Mouse (Mus musculus) midbrain, embryonic 11.5 days (tissue): ENCODE data around the gene Pla2g2e. TPM values are rescaled to one million over a fixed set of nuclear protein-coding genes. Genes with fewer than 3 reads are reported as not detected.

Experiments used
- ATAC-seq: fragments of 200-750 bp; cut with Nextera tagmentation; 2 replicates; pipeline ENCODE4 v1.8.0; 2017; ENCODE audit warnings: moderate TSS enrichment, moderate library complexity; ENCODE audit not compliant: low FRiP score
- DNase-seq: peaks from one replicate; pipeline ENCODE4 v3.0.0; 2015; ENCODE audit warnings: low spot score; ENCODE audit errors: missing footprints
- H3K27ac ChIP-seq: fragments of 300-500 bp; sonication (generic); 2 replicates; pipeline ENCODE4 v1.5.1; 2014; ENCODE audit warnings: low read depth, low read length
- H3K27me3 ChIP-seq: fragments of 300-500 bp; sonication (generic); 2 replicates; pipeline ENCODE4 v1.6.1; 2014; ENCODE audit warnings: mild to moderate bottlenecking, low read length, moderate library complexity, mixed read lengths; ENCODE audit not compliant: control insufficient read depth, insufficient read depth
- H3K36me3 ChIP-seq: fragments of 300-500 bp; sonication (generic); 2 replicates; pipeline ENCODE4 v1.6.1; 2014; ENCODE audit warnings: mild to moderate bottlenecking, low read length, moderate library complexity, mixed read lengths; ENCODE audit not compliant: control insufficient read depth, insufficient read depth
- H3K4me1 ChIP-seq: fragments of 300-500 bp; sonication (generic); 2 replicates; pipeline ENCODE4 v1.6.1; 2014; ENCODE audit warnings: low read length; ENCODE audit not compliant: control insufficient read depth, insufficient read depth
- H3K4me2 ChIP-seq: fragments of 300-500 bp; sonication (generic); 2 replicates; pipeline ENCODE4 v1.6.1; 2014; ENCODE audit warnings: mild to moderate bottlenecking, moderate library complexity
- H3K4me3 ChIP-seq: fragments of 300-500 bp; sonication (generic); 2 replicates; pipeline ENCODE4 v1.5.1; 2014; ENCODE audit warnings: low read depth, low read length
- H3K9ac ChIP-seq: fragments of 300-500 bp; sonication (generic); 2 replicates; pipeline ENCODE4 v1.6.1; 2014; ENCODE audit warnings: low read length
- H3K9me3 ChIP-seq: fragments of 300-500 bp; sonication (generic); 2 replicates; pipeline ENCODE4 v1.6.1; 2016; ENCODE audit warnings: low read length; ENCODE audit not compliant: control insufficient read depth
- WGBS: fragments of 180-500 bp; shearing (Covaris S2); extraction: QIAGEN DNeasy Blood & Tissue Kit; methylation state at CpG from one replicate; pipeline ENCODE4 v1.1.7; 2014; 5-methylcytosine and 5-hydroxymethylcytosine counted together
- polyA plus RNA-seq: library from polyadenylated mRNA; unstranded; fragments of >200 nt; fragmentation: Nextera tagmentation; extraction: Ambion mirVana; gene quantifications from 2 replicates; pipeline ENCODE4 v1.2.1, GENCODE M21; 2014

The Pla2g2e gene
- polyA plus RNA-seq: not detected in 2 replicates

DNA sequence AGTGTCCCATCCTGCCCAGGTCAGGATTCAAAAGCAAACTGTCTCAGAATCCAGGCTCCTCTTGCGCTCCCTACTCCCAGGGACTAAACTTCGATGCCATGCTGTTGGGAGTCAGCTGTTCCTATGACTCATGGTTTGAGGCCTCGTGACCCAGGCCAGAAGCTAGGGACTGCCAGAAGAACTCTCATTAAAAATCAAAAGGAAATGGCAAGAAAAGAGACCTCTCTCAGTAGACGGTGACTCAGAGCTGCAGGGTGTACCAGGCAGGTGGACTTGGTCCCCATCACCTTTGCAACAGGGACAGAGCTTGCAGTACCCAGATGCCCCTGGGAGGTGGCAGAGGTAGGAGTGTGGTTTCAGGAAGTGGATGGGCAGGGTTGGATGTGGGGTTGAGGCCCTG lies at the start of gene Pla2g2e:
Gene Pla2g2e, plus strand, starts transcription at position 212 of the 400 bp plus-strand sequence.
- Histone ChIP-seq H3K27me3 (no peaks in the 10 kb centered on the region; the same call in 1 of the 2 replicates), H3K27ac (no peak within 1 kb of the TSS), H3K9ac (no peak within 1 kb of the TSS), H3K36me3 (no peaks in the 10 kb centered on the region), H3K9me3 (no peaks in the 10 kb centered on the region), H3K4me3 (no peak within 1 kb of the TSS), H3K4me2 (no peak within 1 kb of the TSS), H3K4me1 (peaks cover 3% of the 10 kb centered on the region; the same call in 1 of the 2 replicates)
- WGBS: 89% methylated on average over 4 of the region's 4 CpGs
- ATAC-seq (no peak), DNase-seq (no peak)

DNA sequence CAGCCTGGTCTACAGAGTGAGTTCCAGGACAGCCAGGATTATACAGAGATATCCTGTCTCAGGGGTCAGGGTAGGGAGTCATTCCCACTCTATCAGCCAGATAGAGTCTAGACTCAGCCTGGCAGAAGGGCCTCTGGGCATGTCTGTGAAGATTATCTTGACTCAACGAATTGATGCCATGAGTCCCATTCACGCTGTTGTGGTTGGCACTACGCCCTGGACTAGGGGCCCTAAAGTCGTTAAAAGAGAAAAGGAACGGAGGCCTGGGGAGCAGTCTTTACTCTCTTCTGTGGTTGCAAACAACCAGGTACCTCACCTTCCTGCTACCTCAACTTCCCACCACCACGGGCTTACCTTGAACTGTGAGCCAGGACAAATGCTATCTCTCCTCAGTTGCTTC lies 37.9 kb upstream of the Pla2g2e start:
- Histone ChIP-seq H3K4me3 (no peak overlapping the region), H3K9ac (no peak overlapping the region), H3K9me3 (peaks cover 5% of the 10 kb centered on the region; the same call in 1 of the 2 replicates), H3K4me1 (no peaks in the 10 kb centered on the region), H3K27ac (no peak overlapping the region), H3K27me3 (no peaks in the 10 kb centered on the region), H3K4me2 (no peak overlapping the region), H3K36me3 (no peaks in the 10 kb centered on the region)
- DNase-seq (no peak), ATAC-seq (no peak)
- WGBS: 90% methylated on average over 6 of the region's 6 CpGs

DNA sequence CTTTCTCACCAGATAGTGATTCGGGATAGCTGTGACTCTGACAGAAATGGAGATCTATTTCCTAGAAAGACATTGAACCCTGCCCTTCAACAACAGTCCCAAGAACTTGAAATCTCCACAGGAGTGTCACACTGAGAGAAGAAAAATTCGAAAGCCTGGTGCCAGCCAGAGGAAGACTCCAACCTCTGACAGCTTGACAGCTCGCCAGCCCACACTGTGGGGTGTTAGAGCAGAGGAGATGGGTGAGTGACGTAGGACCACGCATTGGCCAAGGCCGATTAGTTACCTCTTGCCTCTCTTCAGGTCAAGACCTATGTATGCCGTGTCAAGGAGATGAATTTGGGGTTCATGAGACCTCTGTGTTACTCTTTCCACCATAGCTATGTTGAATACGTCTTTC lies 37.0 kb upstream of the Pla2g2e start:
- Histone ChIP-seq H3K4me2 (no peak overlapping the region), H3K27me3 (no peaks in the 10 kb centered on the region), H3K9me3 (peaks cover 5% of the 10 kb centered on the region; the same call in 1 of the 2 replicates), H3K36me3 (no peaks in the 10 kb centered on the region), H3K9ac (no peak overlapping the region), H3K27ac (no peak overlapping the region), H3K4me1 (no peaks in the 10 kb centered on the region), H3K4me3 (no peak overlapping the region)
- no peak for ATAC-seq
- no peak for DNase-seq
- 81% methylated on average over 8 of the region's 8 CpGs for WGBS

DNA sequence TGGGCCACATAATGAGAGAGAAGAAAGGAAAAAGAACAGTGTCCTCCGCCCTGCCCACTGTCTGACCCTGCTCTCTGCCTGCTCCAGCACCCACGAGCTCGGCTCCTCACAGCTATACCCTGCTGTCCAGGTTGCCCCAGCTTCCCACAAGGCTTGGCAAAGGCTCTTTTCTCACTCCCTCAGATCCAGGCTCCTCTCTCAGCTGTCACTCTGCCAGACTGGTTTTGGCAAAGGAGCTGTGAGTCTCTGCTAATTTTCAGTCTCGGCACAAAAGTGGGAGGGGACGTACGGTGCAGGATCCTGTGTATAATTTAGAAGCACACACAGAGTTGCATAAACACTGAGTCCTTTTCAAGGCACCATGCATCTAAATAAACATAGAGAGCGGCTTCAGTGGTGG lies 36.4 kb upstream of the Pla2g2e start:
- H3K4me3 ChIP-seq: no peak overlapping the region
- no peaks in the 10 kb centered on the region for H3K4me1 ChIP-seq
- no peak overlapping the region for H3K9ac ChIP-seq
- H3K4me2 ChIP-seq: no peak overlapping the region
- no peaks in the 10 kb centered on the region for H3K27me3 ChIP-seq
- H3K36me3 ChIP-seq: no peaks in the 10 kb centered on the region
- ATAC-seq (no peak), DNase-seq (no peak)
- peaks cover 5% of the 10 kb centered on the region; the same call in 1 of the 2 replicates for H3K9me3 ChIP-seq
- no peak overlapping the region for H3K27ac ChIP-seq
- 93% methylated on average over 7 of the region's 7 CpGs for WGBS

DNA sequence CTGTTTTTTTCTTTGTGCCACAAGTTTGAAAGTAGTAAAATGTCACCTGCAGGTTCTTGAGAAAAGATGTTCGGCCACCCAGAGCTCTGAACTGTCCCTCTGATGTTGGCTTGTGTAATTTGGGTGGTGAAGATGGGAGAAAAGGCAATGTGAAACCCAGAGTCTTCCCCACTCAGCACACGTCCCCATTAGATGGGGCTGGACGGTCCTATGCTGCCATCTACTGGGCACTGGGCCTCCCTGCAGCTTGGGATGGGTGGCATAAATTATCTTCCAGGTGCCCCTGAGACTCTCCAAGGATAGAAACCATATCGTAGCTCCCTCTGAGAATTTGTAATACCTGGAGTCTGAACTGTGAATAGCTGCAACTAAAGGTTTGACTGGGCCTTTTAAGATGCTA lies 26.3 kb upstream of the Pla2g2e start:
- H3K4me2 ChIP-seq: no peak overlapping the region
- ATAC-seq: no peak
- no peak overlapping the region for H3K4me3 ChIP-seq
- peak; percentile 98 for DNase-seq
- no peaks in the 10 kb centered on the region for H3K9me3 ChIP-seq
- no peaks in the 10 kb centered on the region for H3K4me1 ChIP-seq
- H3K36me3 ChIP-seq: no peaks in the 10 kb centered on the region
- H3K9ac ChIP-seq: no peak overlapping the region
- no peak overlapping the region for H3K27ac ChIP-seq
- H3K27me3 ChIP-seq: no peaks in the 10 kb centered on the region
- WGBS: 6% methylated on average over 4 of the region's 4 CpGs

DNA sequence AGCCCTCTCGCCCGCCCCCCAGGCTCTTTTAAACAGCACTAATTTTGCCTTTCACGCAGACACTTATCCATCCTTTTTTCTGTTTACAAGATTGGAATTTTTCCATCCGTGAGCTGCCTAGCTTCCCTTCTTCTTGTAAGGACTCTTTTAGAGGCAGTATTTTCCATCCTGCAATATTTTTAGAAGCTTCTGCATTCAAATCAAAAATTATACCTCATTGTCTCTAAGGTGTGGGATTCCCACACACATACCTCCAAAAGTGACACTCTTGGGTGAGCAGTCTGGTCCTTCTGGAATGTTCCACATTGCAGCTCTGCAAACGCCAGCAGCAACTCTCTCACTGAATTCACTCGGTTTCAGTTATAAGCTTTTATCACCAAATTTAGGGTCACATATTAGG lies 24.8 kb upstream of the Pla2g2e start:
- Histone ChIP-seq H3K4me1 (no peaks in the 10 kb centered on the region), H3K27me3 (no peaks in the 10 kb centered on the region), H3K9ac (no peak overlapping the region), H3K27ac (no peak overlapping the region), H3K4me2 (no peak overlapping the region), H3K4me3 (no peak overlapping the region), H3K9me3 (no peaks in the 10 kb centered on the region), H3K36me3 (no peaks in the 10 kb centered on the region)
- WGBS: 82% methylated on average over 6 of the region's 6 CpGs
- DNase-seq (no peak), ATAC-seq (no peak)

DNA sequence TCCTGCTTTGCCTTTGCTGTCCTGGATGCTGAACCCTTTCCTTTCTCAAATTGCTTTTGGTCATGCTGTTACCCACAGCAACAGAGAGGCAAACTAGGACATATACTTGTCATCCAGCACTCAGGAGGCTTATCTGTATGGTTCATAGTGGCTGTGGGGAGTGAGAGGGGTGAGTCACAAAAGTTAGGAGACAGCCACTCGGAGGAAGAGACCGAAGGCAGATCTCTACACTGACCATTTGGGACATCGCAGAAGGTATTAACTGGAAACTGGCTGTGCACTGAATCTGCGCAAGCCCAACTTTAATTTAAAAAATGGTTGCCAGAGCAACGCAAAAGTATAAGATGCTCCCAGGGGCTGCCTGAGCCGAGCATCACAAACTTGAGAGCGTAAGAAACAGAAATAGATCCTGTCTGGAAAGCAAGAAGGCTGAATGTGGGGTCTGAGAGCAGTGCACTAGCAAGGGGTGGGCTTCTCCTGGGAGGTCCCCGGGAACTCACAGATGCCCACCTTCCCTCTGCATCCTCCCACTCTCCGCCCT lies 22.6 kb upstream of the Pla2g2e start:
- H3K27ac ChIP-seq: no peak overlapping the region
- no peak overlapping the region for H3K4me3 ChIP-seq
- H3K9ac ChIP-seq: no peak overlapping the region; the same call in 1 of the 2 replicates
- ATAC-seq: no peak
- H3K27me3 ChIP-seq: no peaks in the 10 kb centered on the region
- no peak for DNase-seq
- no peaks in the 10 kb centered on the region for H3K36me3 ChIP-seq
- 90% methylated on average over 9 of the region's 9 CpGs for WGBS
- no peaks in the 10 kb centered on the region for H3K4me1 ChIP-seq
- H3K9me3 ChIP-seq: no peaks in the 10 kb centered on the region
- H3K4me2 ChIP-seq: no peak overlapping the region

DNA sequence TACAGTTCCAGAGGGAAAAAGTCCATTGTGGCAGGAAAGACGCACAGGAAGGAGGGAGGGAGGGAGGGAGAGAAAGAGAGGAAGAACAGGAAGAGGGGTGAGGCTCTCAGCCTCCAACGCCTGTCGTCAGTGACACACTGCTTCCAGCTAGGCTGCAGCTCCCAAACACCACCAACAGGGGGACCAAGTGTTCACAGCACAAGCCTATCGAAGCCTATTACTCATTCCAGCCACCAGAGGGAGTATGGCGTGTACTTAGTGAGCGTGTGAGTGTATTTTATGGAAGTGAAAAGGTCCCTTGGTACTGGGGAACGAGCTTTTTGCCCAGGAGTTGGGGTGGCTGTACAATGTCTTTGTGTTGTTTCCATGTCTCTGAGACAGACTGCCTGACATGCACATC lies 21.3 kb upstream of the Pla2g2e start:
- no peaks in the 10 kb centered on the region for H3K9me3 ChIP-seq
- H3K9ac ChIP-seq: no peak overlapping the region
- no peak for ATAC-seq
- no peak overlapping the region for H3K27ac ChIP-seq
- no peaks in the 10 kb centered on the region for H3K27me3 ChIP-seq
- H3K4me1 ChIP-seq: no peaks in the 10 kb centered on the region
- H3K36me3 ChIP-seq: no peaks in the 10 kb centered on the region
- no peak overlapping the region for H3K4me2 ChIP-seq
- DNase-seq: peak; percentile 95
- WGBS: 39% methylated on average over 7 of the region's 7 CpGs
- no peak overlapping the region for H3K4me3 ChIP-seq

DNA sequence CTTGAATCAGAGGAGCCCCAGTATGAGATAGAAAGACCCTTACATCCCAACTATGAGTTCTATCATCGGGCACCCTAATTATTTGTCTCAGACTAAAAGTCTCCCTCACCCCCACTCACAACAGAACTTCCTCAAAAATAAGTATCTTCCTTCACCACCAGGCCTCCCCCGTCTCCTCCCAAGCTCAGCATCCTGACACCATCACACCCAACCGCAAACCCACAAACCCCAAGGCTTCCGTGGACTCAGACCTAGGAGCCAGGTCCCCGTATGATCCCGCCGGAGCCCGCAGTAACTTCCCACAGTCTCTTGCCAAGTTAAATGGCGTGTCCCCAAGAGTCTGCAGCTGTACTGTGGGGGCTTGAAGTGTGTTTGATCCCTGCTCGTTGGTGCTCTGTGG lies 20.2 kb upstream of the Pla2g2e start:
- Histone ChIP-seq H3K36me3 (no peaks in the 10 kb centered on the region), H3K27ac (no peak overlapping the region), H3K9me3 (no peaks in the 10 kb centered on the region), H3K4me3 (no peak overlapping the region), H3K4me2 (no peak overlapping the region), H3K4me1 (no peaks in the 10 kb centered on the region), H3K9ac (no peak overlapping the region), H3K27me3 (no peaks in the 10 kb centered on the region)
- 90% methylated on average over 10 of the region's 10 CpGs for WGBS
- no peak for DNase-seq
- no peak for ATAC-seq
